Mouse (Mus musculus) retina, postnatal 1 day (tissue): ENCODE data around the gene Tctn1.

ENCODE experiments used
- DNase-seq: peaks from one replicate; pipeline ENCODE4 v3.0.0-alpha.2; 2012

Gene Tctn1

DNA sequence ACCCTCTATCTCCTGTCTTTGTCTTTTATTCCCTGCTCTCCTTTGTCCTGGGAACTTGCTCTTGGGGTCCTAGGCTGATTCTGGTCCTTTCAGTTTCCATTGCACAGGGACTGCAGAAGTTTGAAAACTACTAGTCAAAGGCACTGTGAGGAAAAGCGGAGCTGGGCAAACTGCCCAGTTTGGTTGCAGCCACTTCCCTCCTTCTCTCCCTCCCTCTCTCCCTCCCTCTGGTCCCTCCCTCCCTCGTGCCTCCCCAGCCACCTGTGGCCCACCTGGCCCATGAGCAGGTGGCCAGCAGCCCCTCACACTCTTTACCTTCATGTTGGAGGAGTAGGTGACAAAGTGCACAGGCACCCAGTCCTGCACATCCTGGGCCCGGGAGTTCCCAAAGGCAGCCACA is 19.1 kb downstream of the Tctn1 start:
- DNase-seq = no peak

DNA sequence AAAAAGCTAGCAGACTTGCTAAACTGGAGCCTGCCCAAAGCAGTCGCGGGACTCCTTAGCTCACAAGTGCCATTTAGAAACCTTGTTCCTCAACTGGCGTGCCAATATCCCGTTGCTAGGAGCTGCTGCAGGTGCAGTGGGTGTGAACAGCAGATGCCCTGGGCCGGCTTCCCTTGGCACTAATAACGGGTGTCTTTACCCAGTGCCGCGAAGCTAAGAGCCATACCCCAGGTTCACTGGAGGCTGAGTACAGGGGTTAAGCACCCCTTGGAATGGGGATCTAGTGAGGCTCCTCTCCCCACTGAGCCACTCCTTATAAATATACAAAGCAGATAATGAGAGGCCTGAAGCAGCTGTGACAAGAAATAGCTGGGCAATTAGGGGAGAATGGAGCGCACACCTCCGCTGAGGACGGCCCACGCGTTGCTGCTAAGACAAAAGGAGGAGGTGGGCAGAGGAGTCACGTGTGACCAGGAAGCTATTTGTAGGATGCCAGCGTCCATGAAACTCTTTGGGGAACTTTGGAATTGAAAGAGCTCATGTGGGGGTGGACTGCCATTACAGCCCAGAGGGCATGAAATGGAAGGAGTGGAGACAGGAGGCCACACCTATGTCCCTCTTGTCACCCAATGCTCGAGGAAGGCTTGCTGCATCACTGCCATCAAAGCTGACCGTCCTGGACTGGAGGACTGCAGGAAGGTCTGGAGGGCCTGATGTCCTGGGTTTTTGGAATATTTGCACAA is 20.3 kb downstream of the Tctn1 start:
- no peak for DNase-seq

GRCm38 (mm10) chr5:122242521-122243123 is 21.6 kb downstream of the Tctn1 start:
- no peak for DNase-seq

DNA sequence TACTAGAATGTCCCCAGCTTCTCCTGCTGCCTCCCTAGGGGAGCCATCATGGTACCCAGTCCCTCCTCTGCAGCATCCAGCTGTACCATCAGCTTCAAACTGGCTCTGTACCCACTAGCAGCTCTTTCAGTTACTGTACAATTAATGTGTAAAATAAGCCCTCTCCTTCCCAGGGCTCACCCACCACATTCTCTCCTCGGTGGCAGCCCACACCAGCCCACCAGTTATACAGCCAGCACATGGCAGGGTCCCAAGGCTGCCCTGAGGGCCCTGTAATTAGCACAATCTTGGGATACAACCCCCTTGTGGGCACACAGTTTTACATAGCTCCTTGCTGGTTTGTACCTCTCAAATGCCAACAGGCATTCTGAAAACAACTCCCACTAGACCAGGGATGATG is 23.3 kb downstream of the Tctn1 start:
- no peak for DNase-seq

- no peak for DNase-seq
Observed at GRCm38 (mm10) chr5:122240521-122240920, 23.7 kb downstream of the Tctn1 start.

DNA sequence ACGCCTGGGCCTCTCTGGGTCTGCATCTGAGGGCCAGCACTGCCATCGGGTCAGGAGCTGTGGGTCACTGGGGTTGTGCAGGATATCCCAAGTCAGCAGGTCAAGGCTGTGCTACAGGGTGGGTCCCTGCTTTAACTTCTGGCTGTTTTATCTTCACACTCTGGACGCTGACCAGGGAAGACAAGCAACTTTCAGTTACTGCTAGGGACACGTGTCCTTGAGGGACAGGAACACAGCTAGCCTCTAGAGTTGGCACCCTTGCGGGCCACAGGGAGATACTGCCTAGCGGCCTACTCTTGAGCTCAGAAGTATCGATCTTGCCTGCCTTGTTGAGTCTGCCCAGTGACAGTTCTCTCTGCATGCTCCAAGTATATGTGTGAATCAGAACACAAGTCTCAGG is 24.6 kb downstream of the Tctn1 start:
- DNase-seq = no peak

GRCm38 (mm10) chr5:122237200-122237599 is 27.1 kb downstream of the Tctn1 start:
- DNase-seq = no peak

GRCm38 (mm10) chr5:122235196-122235836 is 28.9 kb downstream of the Tctn1 start:
- no peak for DNase-seq

- DNase-seq = no peak
Observed at GRCm38 (mm10) chr5:122234319-122235195, 29.7 kb downstream of the Tctn1 start.

- DNase-seq = no peak
Observed at GRCm38 (mm10) chr5:122233695-122234094, 30.6 kb downstream of the Tctn1 start.

- DNase-seq = no peak
Observed at GRCm38 (mm10) chr5:122233077-122233581, 31.1 kb downstream of the Tctn1 start.

DNA sequence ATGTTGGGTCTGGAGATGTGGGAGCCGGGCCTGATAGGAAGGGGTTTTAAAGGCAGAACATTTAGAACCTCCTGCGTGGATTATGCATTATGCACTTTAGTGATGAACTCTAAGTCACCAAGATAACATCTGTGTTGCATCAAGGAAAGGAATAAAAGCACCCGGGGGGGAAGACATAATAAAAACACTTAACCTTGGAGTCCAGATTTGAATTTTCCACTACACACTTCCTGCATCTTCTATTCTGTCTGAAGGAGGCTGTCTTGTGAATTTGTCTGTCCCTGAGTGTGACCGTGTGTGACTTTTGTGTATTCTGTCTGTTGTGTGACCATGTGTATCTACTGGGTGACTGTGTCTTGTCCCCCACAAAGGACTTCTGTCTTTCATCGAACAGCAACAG is 32.3 kb downstream of the Tctn1 start:
- DNase-seq = no peak

DNA sequence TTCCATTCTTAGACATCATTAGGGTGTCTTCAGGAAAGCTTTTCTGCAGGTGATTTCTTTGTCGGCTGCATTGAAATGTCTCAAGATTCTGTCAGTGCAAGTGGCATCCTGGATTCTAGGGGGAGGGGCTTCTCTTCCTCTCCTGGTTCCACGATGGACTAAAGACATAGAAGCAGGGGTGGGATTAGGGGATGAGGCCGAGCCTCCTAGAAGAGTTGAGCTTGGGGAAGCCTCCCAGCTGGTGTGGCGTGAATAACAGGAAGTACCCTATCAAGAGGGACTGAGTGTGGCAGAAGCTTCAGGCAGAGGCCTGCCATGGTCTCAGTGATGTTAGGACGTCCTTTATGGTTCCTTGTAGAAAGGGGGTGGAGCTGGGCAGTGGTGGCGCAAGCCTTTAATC is 32.8 kb downstream of the Tctn1 start:
- DNase-seq = no peak

DNA sequence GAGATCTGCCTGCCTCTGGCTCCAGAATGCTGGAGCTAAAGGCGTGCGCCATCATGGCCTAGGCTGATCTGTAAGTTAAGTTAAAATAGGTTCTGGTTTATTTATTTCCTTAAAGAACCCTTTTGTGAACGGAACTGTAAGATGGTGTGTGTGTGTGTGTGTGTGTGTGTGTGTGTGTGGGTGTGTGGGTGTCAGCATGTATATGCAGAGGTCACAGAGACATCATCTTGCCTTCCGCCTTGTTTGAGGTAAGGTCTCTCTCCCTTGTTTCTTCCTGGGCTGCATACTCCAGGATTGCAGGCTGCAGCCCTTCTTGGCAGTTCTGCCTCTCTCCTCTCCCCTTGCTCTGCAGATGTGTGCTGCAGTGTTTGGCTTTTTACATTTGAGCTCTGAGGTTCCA is 33.4 kb downstream of the Tctn1 start:
- no peak for DNase-seq

- DNase-seq = no peak
Observed at GRCm38 (mm10) chr5:122228772-122229171, 35.5 kb downstream of the Tctn1 start.

DNA sequence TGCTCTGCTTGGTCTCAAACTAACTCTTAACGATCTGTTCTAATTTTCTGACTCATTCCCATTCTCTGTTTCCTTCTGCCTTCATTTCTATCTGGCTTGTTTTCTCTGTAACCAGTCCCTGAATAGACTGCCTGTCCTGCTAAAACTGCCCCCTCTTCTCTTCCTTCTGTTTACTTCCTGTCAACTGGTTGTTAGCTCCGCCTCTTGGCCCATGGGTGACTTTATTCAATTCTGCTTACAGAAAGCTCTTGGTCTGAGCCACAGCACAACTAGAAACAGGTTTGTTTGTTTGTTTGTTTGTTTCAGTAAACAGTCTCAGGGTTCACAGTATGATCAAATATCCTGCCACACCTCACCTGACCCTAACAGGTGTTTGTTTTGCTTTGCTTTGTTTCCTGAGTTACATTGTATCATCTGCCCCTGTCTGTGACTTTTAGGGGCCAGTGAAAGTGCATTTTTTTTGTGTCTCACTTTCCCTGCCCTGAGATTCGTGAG is 35.9 kb downstream of the Tctn1 start:
- DNase-seq = no peak

DNA sequence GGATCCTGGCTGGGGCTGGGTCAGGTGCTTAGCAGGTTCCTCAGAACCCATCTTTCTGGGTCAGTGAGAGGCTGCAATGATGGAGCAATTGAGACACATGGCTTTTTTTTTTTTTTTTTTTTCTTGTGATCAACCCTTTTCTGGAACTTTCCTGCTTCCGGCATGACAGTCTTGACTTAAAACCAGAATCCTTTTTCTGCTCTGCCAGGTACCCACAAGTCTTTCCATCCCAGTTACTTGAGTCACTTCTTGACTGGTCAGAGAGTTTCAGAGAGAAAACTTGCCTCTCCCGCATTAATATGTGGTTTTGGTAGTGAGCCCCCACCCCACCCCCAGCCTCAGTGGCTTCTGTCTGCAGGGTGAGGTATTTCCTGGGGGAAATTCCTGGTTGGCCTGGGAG is 40.0 kb downstream of the Tctn1 start:
- DNase-seq = no peak

DNA sequence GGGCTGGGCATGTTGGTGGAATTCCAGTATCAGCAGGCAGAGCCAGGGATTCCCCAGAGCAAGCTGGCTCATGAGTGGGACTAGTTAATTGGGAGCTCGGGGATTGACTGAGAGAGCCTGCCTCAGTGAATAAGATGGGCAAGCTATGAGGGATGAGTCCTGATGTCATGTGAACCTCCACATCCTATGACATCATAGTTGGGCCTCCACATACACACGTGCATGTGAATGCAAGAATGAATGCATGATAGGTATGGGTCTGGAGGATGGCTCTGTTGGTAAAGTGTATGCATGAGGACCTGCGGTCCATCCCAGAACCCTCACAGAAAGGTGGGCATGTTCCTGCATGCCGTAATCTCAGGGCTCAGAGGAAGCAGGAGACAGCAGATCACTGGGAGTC is 43.2 kb downstream of the Tctn1 start:
- DNase-seq = no peak

- no peak for DNase-seq
Observed at GRCm38 (mm10) chr5:122219655-122220629, 44.3 kb downstream of the Tctn1 start.

DNA sequence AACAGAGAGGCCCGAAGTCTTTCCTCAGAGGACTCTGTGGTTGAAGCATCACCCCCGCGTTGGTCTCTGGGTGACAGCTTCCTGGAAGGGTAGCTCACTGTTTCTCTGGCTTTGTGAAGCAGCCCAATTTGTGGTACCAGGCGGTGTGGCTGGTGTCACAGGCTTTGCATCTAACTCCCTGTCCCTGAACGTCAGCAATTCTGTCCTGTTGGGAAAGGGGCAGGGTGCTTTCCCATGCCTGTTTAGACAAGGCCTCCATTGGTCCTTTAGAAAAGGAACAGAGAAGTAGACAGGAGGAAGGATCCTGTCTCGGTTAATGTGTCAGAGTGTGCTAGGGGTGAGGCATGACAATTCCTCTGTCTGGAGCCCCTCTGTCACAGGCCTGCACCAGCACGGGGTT is 45.3 kb downstream of the Tctn1 start:
- no peak for DNase-seq

DNA sequence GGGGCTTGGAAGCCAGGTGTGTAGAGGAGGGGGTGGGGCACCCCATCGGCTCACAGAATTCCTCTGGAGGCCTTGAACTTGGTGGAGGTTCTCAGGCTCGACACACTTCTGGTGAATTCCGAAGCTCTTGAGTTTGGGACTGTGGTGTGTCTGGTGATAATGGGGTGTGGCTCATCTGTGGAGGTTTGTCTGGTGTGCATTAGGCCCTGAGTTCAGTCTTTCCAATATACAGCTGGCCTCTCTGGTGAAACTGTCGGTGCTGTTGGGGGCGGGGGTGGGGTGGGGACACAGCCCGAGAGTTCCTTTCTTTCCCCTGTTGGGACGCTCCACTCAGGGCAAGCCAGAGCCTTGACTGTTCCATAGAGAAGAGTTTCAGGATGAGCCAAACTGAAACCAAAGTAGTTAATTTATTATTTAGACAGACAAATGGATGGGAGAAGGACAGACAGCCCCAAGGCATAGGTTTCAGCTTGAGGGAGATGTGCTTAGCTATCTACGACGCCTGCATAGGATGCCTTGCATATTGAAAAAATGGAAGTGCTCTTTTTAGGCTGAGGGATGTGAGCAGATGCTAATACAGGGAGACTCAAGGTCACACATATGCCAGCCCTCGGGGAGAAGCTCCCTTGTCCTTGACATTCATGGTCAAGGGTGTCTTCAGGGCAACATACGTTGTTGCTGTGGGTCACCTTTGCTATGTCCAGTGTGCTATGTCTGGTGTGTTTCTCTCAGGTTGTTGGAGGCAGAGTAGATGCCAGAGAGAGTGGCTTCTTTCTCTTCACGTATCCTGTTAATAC is 46.0 kb downstream of the Tctn1 start:
- DNase-seq = no peak
